Mouse (Mus musculus) megakaryocyte, adult 5-6 weeks (primary cell): Measurements from ENCODE around the gene Knstrn. TPM values are rescaled to one million over a fixed set of nuclear protein-coding genes. Genes with fewer than 3 reads are reported as not detected.

Source experiments
- ATAC-seq: 2 replicates; pipeline ENCODE4 v1.8.0; 2016; ENCODE audit warnings: mild to moderate bottlenecking, inconsistent platforms; ENCODE audit not compliant: poor library complexity, severe bottlenecking
- total RNA-seq, 2 experiments: library from RNA; stranded (forward) in 1 of 2; stranded (reverse) in 1 of 2; fragments of 153-499, 151-499 nt in 1 of 2; fragments of 221-1000, 200-1000 nt in 1 of 2; gene quantifications; 2 replicates each; pipeline versions ENCODE4 v1.2.3 to v1.2.4; 2015 to 2017

Knstrn gene
- total RNA-seq, 2 experiments from 2014 or later = 59.7 to 217 TPM

DNA sequence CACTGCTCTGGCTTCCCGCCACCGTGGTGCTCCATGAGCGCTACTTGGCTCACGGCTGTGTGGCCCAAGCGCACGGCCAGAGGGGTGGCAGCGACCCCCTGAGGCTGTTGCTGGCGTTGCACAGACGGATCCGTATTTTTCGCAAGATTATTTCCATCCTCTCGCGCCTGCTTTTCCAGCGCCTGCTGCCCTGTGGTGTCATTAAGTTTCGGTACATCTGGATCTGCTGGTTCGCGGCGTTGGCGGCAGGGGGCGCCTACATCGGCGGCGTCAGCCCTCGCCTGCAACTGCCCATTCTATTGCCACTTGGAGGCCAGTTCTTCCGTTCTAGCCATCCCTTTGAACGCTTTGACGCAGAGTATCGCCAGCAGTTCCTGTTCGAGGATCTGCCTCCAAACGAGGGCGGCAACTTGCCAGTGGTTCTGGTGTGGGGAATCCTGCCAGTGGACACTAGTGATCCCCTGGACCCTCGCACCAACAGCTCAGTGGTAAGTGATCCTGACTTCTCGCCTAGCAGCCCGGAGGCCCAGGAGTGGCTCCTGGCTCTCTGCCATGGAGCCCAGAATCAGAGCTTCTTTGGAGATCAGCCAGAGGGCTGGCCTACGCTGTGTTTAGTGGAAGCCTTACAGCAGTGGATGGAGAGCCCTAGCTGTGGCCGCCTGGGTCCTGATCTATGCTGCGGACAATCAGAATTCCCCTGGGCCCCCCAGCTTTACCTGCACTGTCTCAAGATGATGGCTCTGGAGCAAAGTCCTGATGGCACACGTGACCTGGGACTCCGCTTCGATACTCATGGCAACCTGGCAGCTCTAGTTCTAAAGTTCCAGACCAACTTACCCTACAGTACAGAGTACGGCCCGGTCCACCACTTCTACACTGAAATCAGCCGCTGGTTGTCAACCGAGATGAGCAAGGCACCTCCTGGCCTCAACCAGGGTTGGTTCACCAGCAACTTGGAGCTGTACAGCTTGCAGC is 23.0 kb upstream of the Knstrn start:
- ATAC-seq = peak; percentile 91

DNA sequence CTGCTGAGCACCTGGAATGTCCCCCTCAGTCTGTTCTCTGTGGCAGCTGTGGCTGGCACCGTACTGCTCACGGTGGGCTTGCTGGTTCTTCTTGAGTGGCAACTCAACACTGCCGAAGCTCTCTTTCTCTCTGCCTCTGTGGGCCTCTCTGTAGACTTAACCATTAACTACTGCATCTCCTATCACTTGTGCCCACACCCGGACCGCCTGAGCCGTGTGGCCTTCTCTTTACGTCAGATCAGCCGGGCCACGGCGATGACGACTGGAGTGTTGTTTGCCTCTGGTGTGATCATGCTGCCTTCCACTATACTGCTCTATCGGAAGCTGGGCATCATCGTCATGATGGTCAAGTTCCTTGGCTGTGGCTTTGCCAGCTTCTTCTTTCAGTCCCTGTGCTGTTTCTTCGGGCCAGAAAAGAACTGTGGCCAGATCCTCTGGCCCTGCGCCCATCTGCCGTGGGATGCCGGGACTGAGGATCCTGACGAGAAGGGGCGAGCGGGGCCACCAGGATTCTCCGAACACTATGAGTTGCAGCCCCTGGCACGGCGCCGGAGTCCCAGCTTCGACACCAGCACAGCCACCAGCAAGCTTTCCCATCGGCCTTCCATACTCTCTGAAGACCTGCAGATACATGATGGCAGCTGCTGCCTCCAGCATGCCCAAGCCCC is 22.1 kb upstream of the Knstrn start:
- no peak for ATAC-seq

DNA sequence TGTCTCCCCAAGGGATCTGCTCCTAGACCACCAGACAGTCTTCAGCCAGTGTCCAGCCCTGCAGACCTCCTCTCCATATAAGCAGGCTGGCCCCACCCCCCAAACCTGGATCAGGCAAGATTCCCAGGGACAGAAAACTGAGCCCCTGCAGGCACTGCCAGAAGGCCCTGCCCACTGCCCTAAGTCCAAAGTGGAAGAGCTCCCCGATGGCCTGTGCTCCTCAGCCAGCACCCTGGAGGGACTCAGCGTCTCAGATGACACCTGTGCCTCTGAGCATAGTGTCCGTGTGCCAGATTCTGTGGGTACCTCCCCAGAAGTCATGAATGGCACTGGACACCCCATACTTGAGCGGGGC is 21.6 kb upstream of the Knstrn start:
- no peak for ATAC-seq

DNA sequence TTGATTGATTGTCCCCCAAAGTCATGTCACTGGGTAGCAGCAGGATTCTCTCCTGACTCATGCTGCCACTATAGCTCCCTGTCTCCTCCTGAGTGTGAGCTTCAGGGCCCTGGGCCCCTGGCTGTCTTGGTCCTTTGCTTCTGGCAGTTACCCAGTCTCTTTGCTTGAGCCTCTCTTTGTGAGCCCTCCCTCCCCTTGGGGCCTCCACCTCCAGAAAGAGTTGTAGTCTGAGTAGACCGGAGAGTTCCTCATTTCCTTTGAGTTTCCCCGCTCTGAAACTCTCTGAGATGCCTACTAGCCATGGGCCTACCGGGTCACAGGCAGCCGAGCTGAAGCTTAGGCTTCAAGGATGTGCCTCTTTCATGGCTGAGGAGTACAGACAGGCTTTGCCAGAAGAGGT is 20.2 kb upstream of the Knstrn start:
- no peak for ATAC-seq

DNA sequence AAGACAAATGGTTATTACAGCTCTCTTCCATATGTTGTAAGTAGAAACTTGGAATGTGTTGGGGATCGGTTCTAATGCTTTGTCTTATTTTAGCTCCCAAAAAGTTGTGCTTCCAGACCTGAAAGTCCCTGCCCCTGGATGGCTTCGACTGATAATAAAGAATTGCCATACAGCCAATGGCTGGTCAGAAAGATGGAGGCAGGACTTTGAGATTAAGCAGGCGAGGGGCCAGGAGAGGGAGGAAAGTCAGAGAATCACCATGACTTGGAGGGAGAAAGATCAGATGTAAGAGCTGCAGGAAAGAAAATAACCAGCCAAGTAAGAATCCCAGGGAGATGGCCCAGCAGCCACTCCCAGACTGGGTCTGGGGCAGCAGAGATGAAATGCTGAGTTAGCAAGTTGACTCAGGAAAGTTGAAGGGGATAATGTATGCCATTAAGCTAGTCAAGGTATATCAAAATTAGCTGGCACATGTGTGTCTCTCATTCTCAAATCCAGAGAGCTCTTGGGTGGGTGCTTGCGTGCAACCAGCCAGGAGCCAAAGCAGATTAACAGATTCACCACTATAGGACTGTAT is 11.2 kb upstream of the Knstrn start:
- no peak for ATAC-seq

DNA sequence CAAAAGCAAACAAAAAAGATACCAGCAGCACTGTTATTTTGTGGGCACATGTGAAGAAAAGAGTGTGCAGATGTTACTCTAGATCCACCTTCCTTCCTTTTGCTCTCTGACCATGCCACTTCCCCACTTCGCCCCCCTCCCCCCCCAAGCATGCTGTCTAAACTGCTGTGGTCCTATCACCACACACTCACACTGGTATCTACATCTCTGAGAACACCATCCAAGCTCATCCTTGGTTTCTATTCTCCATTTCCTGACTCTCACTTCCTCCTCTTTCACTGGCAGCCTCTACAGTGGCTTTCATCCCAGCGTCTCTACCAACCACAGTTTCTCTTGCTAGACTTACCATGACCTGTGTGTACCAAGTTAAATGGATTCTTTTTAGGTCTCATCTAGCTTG is 9.3 kb upstream of the Knstrn start:
- peak; percentile 99 for ATAC-seq

DNA sequence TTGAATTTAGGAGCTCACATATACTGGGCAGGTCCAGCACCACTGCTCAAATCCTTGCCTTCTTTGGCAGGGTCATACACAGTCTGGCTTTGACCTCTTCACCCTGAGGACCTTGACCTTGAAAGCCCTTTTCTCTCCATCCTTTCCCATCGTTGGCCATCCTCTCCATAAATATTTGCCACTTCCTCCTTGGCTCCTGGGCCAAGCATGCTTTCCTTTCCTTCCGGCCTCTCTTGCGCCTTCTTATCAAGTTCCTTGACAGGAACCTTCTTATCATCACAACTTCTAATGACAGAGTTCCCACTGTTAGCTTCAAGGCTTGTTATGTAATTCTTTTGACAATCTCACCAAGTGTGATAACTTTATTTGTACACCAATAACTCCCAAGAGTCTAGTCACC is 8.7 kb upstream of the Knstrn start:
- ATAC-seq = no peak

DNA sequence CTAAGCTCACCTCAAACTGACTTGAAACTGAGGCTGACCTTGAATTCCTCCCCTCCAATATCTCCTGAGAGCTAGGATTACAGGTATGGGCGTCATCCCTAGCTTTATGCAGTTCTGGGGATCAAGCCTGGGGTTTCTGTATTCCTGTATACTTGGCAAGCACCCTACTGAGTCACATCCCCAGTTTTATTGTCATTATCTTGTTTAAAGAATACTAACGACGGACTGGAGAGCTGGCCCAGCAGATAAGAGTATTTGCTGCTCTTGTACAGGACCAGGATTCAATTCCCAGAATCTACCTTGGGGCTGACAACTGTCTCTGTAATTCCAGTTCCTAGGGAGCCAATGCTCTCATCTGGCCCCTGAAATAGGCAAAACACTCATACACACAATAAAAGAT is 8.0 kb upstream of the Knstrn start:
- no peak for ATAC-seq

DNA sequence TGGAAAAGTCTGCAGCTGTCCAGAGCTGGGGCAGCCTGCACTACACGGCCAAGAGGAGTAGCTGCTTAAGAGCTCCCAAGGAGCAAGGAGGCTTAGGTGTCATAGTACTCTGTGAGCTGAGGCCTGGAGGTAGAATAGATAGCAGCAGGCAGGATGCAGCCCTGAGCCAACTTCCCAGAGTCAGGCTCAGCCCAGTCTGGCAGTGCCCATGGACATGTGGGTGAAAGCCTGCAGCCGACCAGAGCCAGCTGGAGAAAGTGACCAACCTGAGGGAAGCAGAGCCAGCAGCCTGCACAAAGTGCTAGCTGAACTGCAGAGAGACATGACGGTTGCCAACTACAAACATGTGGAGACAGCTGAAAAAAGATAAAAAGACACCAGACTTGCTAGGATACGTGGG is 6.9 kb upstream of the Knstrn start:
- ATAC-seq = no peak

DNA sequence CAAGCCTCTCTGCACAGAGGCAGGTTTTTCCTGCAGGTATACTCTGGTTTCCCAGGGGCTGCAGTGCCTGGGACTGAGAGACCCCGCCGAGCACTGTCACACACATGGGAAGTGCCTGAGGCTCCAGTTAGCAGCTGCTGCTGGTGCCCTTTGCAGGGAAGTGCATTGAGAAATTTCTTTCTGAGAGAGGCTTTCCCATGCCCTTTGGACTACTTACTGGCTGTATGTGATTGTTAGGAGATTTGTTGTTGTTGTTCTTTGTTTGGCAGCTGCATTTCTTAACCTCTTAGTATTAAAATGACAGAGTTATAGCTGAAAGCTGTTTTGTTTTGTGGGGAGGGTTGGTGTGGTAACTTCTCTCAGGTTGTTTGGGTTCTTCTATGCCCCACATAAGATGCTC is 2.9 kb upstream of the Knstrn start:
- ATAC-seq = no peak

DNA sequence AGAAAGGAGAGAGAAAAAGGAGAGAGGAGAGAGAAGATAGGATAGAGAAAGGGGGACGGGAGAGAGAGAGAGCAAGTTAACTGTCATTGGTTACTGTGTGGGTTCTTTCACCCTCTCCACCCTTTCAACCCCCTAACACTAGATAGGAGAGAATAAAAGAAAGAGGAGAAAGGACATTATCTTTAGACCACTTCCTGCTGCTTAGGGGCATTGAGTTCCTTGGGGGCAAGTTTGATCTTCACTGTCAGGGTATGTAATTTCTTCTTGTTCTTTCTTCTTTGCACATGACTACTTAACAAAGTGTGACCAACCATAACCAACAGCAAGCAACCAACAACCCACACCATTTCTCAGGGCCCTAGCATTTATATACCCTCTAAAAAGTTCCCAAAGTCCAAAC is 1.1 kb upstream of the Knstrn start:
- ATAC-seq = no peak

DNA sequence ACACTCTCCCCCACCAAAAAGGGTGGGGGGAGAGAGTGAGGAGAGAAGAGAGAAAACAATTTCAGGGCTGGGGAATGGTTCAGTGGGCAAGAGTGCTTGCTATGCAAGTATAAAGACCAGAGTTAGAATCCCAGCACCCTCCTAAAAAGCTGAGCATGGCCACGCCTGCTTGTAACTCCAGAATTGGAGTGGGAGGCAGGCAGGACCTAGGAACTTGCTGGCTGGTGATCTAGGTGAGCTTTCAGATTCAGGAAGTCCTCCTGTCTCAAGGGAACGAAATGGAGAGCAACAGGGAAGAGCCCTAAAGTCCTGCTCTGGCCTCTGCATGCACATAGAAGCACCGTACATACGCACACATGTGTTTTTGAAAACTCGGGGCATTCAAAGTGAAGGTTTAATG is 9.0 kb downstream of the Knstrn start:
- no peak for ATAC-seq

DNA sequence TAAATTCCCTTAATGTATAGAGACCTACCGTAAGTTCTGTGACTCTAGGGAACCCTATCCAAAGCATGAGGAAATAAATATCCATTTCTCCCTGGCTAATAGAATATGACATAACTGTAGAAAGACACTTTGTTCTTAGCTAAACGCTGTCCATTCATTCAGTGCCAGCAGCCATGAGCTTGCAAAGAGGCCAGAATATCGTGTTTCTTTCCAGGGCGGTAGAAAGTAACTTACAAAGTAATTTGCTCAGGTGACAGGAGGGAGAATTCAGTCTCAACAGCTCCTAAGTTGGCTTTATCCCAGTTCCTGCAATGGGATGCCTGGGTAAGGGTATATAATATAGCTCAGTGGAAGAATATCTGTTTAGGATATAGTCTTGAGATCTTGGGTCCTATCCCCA is 10.6 kb downstream of the Knstrn start:
- ATAC-seq = no peak

DNA sequence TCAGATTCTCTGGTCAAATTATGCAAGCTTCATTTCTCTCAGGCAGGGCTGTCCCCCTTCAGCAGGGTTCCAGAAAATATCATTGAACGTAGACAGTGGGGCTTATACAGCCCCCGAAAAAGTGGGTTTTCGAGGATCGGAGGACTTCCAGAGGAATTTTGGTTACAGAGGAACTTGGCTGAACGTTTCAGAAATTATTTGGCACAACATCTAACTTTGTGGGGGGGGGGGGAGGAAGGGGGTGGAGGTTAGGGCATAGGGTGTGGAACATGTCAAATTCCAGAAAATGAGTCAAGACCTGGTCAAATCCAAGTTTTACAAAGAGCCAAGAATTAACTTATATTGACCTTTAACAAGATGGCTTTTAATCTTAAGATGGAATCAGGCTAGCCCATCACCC is 15.3 kb downstream of the Knstrn start:
- no peak for ATAC-seq

DNA sequence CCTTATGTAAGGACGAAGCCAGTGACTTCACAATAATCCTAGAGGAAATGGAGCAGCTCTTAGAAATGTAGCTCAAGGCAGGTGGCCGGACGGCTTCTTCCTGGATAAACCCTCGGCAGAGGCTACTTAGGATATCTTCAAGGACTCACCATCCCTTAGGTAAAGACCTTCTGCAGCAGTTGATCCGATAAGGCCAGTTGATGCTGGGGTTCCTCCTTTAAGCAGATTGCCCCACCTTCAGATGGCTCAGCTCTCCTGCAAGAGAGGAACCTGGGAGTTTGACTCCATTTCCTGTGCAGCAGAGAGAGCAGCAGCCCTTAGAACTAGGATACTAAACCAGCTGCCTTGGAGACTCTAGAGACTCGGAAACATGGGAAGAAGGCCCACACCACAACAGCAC is 20.3 kb downstream of the Knstrn start:
- peak; percentile 73; the same call in 1 of the 2 replicates for ATAC-seq

DNA sequence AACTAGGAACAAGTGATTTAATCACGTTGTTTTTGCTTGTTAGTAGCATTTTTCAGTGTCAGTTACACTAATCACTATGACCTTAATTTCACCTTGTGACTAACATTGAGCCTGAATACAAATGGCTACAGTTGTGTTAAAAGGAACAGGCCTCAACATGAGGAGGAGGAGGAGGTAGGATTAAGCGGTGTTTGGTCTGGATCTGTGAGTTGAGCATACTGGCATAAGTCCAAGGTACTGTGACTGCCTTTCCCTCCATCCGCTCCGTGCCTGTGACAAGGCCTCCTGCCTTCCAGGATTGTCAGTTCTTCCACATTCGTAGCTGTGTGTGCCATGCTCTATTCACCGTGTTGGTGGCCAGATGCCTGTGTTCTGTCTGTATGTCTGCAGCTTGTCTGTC is 21.3 kb downstream of the Knstrn start:
- no peak for ATAC-seq

DNA sequence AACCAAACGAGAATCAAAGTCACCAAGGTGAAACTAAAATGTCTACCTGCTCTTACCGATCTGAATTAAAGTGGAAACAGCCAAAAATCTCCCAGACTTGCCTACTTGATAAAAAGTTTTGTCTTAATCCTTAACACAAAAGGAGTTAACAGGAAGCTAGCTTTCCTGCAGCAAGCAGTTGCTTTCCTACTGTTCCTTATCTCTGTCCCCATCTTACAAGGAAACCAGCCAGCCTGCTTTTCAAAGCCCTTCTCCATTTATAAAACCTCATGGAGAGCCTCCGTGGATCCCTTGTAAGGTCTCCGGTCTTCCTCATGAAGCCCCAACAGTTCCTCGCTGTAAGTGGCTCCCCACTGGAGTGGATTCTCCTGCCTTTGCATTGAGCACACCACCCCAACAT is 24.5 kb downstream of the Knstrn start:
- no peak for ATAC-seq

DNA sequence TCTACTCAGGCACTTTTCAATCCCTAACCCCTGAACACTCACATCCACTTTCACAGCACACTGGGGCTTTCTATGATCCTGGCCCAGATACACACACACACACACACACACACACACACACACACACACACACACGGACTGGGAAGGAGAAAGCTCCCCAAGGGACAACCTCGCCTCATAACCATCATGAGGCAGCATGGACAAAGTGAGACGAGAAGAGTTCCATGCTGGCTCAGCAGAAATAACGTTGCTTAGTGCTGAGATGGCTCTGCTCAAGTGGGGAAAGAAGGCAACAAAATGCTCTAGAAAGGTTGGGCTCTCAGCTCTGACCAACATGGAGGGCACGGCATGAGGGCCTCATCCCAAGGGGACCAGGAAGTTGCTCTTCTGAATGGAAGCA is 27.4 kb downstream of the Knstrn start:
- ATAC-seq = no peak

DNA sequence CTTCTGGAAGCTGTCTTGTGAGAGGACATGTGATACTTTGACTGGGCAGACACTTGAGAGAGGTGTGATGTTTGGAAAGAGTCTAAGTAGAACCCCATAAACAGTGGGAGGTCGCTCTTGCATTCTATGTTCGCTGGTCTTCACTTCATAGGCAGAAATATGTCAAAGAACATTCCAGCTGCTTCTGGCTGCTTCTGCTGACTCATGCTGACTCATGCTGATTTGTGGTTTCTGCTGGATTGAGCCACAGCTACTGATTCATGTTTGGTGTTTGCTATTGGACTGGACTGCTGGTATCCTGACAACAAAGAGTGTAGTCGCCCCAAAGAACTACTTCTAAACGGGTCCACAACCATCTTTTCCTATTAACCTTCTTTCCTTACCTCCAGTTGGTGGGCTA is 28.0 kb downstream of the Knstrn start:
- ATAC-seq = no peak

DNA sequence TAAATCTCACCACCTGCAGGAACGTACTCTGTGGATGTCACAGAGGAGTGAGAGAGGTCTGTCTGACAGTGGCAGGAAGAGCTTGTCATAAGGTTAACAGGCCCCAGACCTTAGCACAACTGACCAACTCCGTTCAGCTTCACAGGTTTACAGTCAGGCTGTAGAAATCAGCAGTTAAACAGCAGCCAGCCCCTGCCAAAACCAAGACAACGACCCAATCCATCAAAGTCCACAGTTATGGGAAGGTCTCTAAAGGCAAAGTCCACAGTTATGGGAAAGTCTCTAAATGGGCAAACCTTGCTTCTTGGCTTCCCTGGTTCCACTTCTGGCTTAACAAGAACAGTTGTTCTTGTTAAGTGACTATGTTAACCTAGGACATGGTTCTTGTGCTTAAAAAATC is 30.6 kb downstream of the Knstrn start:
- ATAC-seq = no peak

DNA sequence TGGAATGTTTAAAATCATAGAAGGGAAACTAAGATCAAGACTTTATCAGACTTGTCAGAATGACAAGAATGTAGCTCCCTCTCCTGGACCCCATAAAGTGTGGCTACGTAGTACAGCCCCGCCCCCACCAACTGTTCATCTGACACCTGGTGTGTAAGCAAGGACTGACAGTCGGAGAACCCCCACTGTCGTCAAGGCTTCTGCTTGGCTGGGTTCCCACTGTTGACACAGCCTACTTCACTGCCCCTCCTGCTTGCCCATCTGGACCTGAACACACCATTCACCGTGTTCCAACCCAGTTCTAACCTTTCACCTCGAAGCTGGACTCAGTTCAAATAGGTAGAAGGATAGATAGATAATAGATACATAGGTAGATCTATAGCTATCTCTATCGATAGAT is 32.4 kb downstream of the Knstrn start:
- ATAC-seq = no peak

DNA sequence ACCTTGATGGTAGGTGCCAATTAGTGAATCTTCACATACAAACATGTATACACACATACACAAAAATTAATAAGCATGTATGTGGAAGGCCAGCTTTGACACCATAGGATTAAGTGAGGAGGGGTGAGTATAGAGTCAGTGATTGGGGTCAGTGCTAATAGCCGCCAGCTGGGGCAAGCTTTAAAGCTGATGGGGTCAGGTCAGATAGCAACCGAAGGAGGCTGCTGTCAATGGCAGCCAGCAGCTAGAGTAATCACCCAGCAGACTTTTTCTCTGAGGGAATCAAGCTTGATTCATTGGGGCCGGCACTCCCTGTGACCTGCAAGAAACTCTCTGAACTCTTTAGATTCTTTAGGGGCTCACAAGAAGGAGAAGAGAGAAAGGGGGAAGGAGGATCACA is 38.0 kb downstream of the Knstrn start:
- ATAC-seq = no peak
